23 mouse cellular contexts compared by ENCODE assay signal in the genomic region with DNA sequence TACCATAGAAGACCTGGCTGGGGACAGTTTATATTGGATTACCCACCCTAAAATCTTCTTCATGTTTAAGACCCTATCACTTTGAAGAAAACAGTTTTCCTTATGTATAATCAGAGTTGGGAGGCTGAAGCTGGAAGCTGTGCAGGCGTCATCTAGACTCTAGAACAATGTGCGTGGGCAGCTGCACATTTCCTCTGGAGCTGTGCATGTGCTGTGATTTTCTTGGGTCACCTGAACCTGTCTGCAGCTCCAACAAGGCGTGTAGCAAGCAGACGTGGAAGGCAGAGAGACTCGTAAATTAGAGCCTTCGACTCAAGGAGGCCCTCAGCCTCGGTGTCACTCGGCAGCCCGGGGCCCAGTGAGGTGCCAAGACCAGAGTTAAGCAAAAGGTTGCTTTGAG.
DNase-seq lines count a peak whose midpoint lies in the region; ATAC-seq lines count a peak whose summit lies in the region.
"Had no signal": no experiment of that assay in that cellular context is flagged by ENCODE, and none has a peak within 500 bp of the region (broad histone marks: within the 10 kb centered on the region; RNA-seq: fewer than 3 reads in every experiment).

No protein-coding gene starts in this region.

- no peak overlapping the region for H3K4me3 ChIP-seq in forebrain, embryonic 10.5 days
- no peak overlapping the region for H3K4me3 ChIP-seq in forebrain, embryonic 15.5 days
- H3K4me3 ChIP-seq in heart, embryonic 15.5 days, result no peak overlapping the region
- H3K4me3 ChIP-seq: limb, embryonic 13.5 days; liver, embryonic 12.5 days; neural tube, embryonic 15.5 days; stomach, embryonic 15.5 days had no signal

- no peaks in the 10 kb centered on the region for H3K9me3 ChIP-seq in forebrain, embryonic 10.5 days
- H3K9me3 ChIP-seq in forebrain, embryonic 15.5 days, result no peaks in the 10 kb centered on the region
- no peaks in the 10 kb centered on the region for H3K9me3 ChIP-seq in heart, embryonic 15.5 days (replicated peaks)
- H3K9me3 ChIP-seq: limb, embryonic 13.5 days; liver, embryonic 12.5 days; neural tube, embryonic 15.5 days; stomach, embryonic 15.5 days had no signal

- peak overlapping the region; percentile 12; the same call in 1 of the 2 replicates for H3K27ac ChIP-seq in forebrain, embryonic 10.5 days
- H3K27ac ChIP-seq in forebrain, embryonic 15.5 days (replicated peaks), result no peak overlapping the region
- H3K27ac ChIP-seq in heart, embryonic 15.5 days, result peak overlapping the region; percentile 52
- H3K27ac ChIP-seq: hindbrain, embryonic 14.5 days; limb, embryonic 13.5 days; liver, embryonic 12.5 days; neural tube, embryonic 15.5 days; stomach, embryonic 15.5 days had no signal

- no peak for DNase-seq in forebrain, embryonic 10.5 days (ENCODE audit: extremely low spot score, low spot score)
- DNase-seq in heart, adult 9 months (ENCODE audit: low spot score in 2 of 2), result no peak
- peak; percentile 10 to 53 for DNase-seq in left cerebral cortex, adult 8-10 months (ENCODE audit: low spot score in 2 of 2)
- DNase-seq in left cerebral cortex, postnatal 10 days (ENCODE audit: extremely low spot score in 1 of 2, low spot score in 2 of 2), result no peak
- DNase-seq in right cerebral cortex, adult 18-20 months, result peak; percentile 52
- no peak for DNase-seq in right cerebral cortex, postnatal 25 days
- DNase-seq: adrenal gland, adult 8-10 months; cerebellum, adult 18-20 months; cerebellum, postnatal 25 days; kidney, adult 2 months; layer of hippocampus, postnatal 36 days; thymus, adult 18-20 months; thymus, postnatal 36 days had no signal

- H3K4me1 ChIP-seq in forebrain, embryonic 10.5 days, result peaks cover 53% of the 10 kb centered on the region
- H3K4me1 ChIP-seq in forebrain, embryonic 15.5 days, result no peaks in the 10 kb centered on the region
- peaks cover 33% of the 10 kb centered on the region for H3K4me1 ChIP-seq in heart, embryonic 15.5 days (replicated peaks)
- H3K4me1 ChIP-seq: liver, embryonic 12.5 days had no signal

- WGBS in forebrain, embryonic 10.5 days, result 87% methylated on average over 9 of the region's 9 CpGs
- WGBS in forebrain, embryonic 15.5 days, result 88% methylated on average over 9 of the region's 9 CpGs
- 66% methylated on average over 9 of the region's 9 CpGs for WGBS in heart, embryonic 15.5 days

- intact Hi-C loops in left cerebral cortex, postnatal 10 days (cut with DNase I), result no loop called here

- no peak overlapping the region for H3K9ac ChIP-seq in forebrain, embryonic 15.5 days (replicated peaks)
- H3K9ac ChIP-seq in heart, embryonic 15.5 days, result no peak overlapping the region
- H3K9ac ChIP-seq: hindbrain, embryonic 14.5 days; limb, embryonic 13.5 days; liver, embryonic 12.5 days; neural tube, embryonic 15.5 days; stomach, embryonic 15.5 days had no signal

- no peak overlapping the region for H3K4me2 ChIP-seq in forebrain, embryonic 15.5 days (replicated peaks)
- no peak overlapping the region for H3K4me2 ChIP-seq in heart, embryonic 15.5 days
- H3K4me2 ChIP-seq: hindbrain, embryonic 14.5 days; limb, embryonic 13.5 days; liver, embryonic 12.5 days; midbrain, embryonic 11.5 days; neural tube, embryonic 15.5 days; stomach, embryonic 15.5 days had no signal

- 0 out of 2 replicates have a peak, but pooled peaks cover 4% of the 10 kb centered on the region for H3K27me3 ChIP-seq in forebrain, embryonic 10.5 days (ENCODE audit: poor library complexity, severe bottlenecking)
- H3K27me3 ChIP-seq in forebrain, embryonic 15.5 days, result no peaks in the 10 kb centered on the region
- H3K27me3 ChIP-seq in heart, embryonic 15.5 days, result no peaks in the 10 kb centered on the region
- H3K27me3 ChIP-seq: liver, embryonic 12.5 days; stomach, embryonic 15.5 days had no signal

- H3K36me3 ChIP-seq in forebrain, embryonic 10.5 days (replicated peaks), result no peaks in the 10 kb centered on the region
- H3K36me3 ChIP-seq in forebrain, embryonic 15.5 days, result no peaks in the 10 kb centered on the region
- no peaks in the 10 kb centered on the region for H3K36me3 ChIP-seq in heart, embryonic 15.5 days
- H3K36me3 ChIP-seq: limb, embryonic 13.5 days; liver, embryonic 12.5 days; neural tube, embryonic 15.5 days; stomach, embryonic 15.5 days had no signal

- no peak for ATAC-seq in forebrain, embryonic 15.5 days (replicated peaks)
- ATAC-seq in heart, embryonic 15.5 days (replicated peaks; ENCODE audit: insufficient number of reproducible peaks, insufficient read depth, low FRiP score, low read depth), result no peak
- ATAC-seq: activated CD4-positive, CD25-positive, alpha-beta regulatory T cell, adult 4 months; forebrain, embryonic 14.5 days; liver, embryonic 12.5 days had no signal

Comparison
In these comparisons a context has a peak if more than half of its experiments do, and no peak if none do; other contexts are left out.
1. DNase-seq: peak in left cerebral cortex, adult 8-10 months (2 of 2) and right cerebral cortex, adult 18-20 months (single experiment); none in forebrain, embryonic 10.5 days (single experiment), heart, adult 9 months (0 of 2), left cerebral cortex, postnatal 10 days (0 of 2) and right cerebral cortex, postnatal 25 days (single experiment).